Mouse (Mus musculus): ENCODE measurements around the gene Xcr1. TPM values are rescaled to one million over a fixed set of nuclear protein-coding genes. Genes with fewer than 3 reads are reported as not detected.

Xcr1 gene
- polyA plus RNA-seq, 1 experiment, result 0.20 TPM

- Histone ChIP-seq H3K4me1 (ENCODE audit: control insufficient read depth, insufficient read depth, low read length) (no peaks in the 10 kb centered on the region), H3K27me3 (ENCODE audit: control insufficient read depth, insufficient read depth, low read length) (no peaks in the 10 kb centered on the region), H3K27ac (ENCODE audit: control insufficient read depth, insufficient read depth, low read depth, low read length) (no peak overlapping the region), H3K4me3 (ENCODE audit: control insufficient read depth, low read depth, low read length) (no peak overlapping the region), H3K36me3 (ENCODE audit: control insufficient read depth, insufficient read depth, low read length) (peaks cover 1% of the 10 kb centered on the region)
- TF ChIP-seq POLR2A (IDR thresholded peaks at IDR 0.05; ENCODE audit: control insufficient read depth, low read depth, low read length), result no peak
- no peak for TF ChIP-seq CTCF (IDR thresholded peaks at IDR 0.05; ENCODE audit: control insufficient read depth, insufficient read depth, insufficient replicate concordance, low read depth, low read length)
These were observed 46.4 kb downstream of the Xcr1 start for GRCm38 (mm10) chr9:123815444-123815843.

- H3K4me1 ChIP-seq (ENCODE audit: control insufficient read depth, insufficient read depth, low read length), result no peaks in the 10 kb centered on the region
- TF ChIP-seq POLR2A (IDR thresholded peaks at IDR 0.05; ENCODE audit: control insufficient read depth, low read depth, low read length) (no peak), CTCF (IDR thresholded peaks at IDR 0.05; ENCODE audit: control insufficient read depth, insufficient read depth, insufficient replicate concordance, low read depth, low read length) (no peak)
- no peak overlapping the region for H3K27ac ChIP-seq (ENCODE audit: control insufficient read depth, insufficient read depth, low read depth, low read length)
- H3K27me3 ChIP-seq (ENCODE audit: control insufficient read depth, insufficient read depth, low read length), result no peaks in the 10 kb centered on the region
- no peak overlapping the region for H3K4me3 ChIP-seq (ENCODE audit: control insufficient read depth, low read depth, low read length)
- peaks cover 1% of the 10 kb centered on the region for H3K36me3 ChIP-seq (ENCODE audit: control insufficient read depth, insufficient read depth, low read length)
These were observed 47.0 kb downstream of the Xcr1 start for GRCm38 (mm10) chr9:123814821-123815220.

- Histone ChIP-seq H3K27me3 (ENCODE audit: control insufficient read depth, insufficient read depth, low read length) (no peaks in the 10 kb centered on the region), H3K4me3 (ENCODE audit: control insufficient read depth, low read depth, low read length) (no peak overlapping the region)
- TF ChIP-seq CTCF (IDR thresholded peaks at IDR 0.05; ENCODE audit: control insufficient read depth, insufficient read depth, insufficient replicate concordance, low read depth, low read length) (no peak), POLR2A (IDR thresholded peaks at IDR 0.05; ENCODE audit: control insufficient read depth, low read depth, low read length) (no peak)
These were observed 47.5 kb downstream of the Xcr1 start for GRCm38 (mm10) chr9:123814326-123814725.

GRCm38 (mm10) chr9:123811831-123812230 lies 50.0 kb downstream of the Xcr1 start:
- Histone ChIP-seq H3K4me3 (ENCODE audit: control insufficient read depth, low read depth, low read length) (no peak overlapping the region), H3K27ac (ENCODE audit: control insufficient read depth, insufficient read depth, low read depth, low read length) (no peak overlapping the region), H3K36me3 (ENCODE audit: control insufficient read depth, insufficient read depth, low read length) (peaks cover 1% of the 10 kb centered on the region; the same call in 1 of the 2 replicates), H3K4me1 (ENCODE audit: control insufficient read depth, insufficient read depth, low read length) (no peaks in the 10 kb centered on the region), H3K27me3 (ENCODE audit: control insufficient read depth, insufficient read depth, low read length) (no peaks in the 10 kb centered on the region)
- TF ChIP-seq CTCF (IDR thresholded peaks at IDR 0.05; ENCODE audit: control insufficient read depth, insufficient read depth, insufficient replicate concordance, low read depth, low read length) (no peak), POLR2A (IDR thresholded peaks at IDR 0.05; ENCODE audit: control insufficient read depth, low read depth, low read length) (no peak)

More at GRCm38 (mm10) chr9:123814326-123814725, 47.5 kb downstream of the Xcr1 start:
- Histone ChIP-seq H3K4me1 (ENCODE audit: control insufficient read depth, insufficient read depth, low read length) (no peaks in the 10 kb centered on the region), H3K27ac (ENCODE audit: control insufficient read depth, insufficient read depth, low read depth, low read length) (no peak overlapping the region), H3K36me3 (ENCODE audit: control insufficient read depth, insufficient read depth, low read length) (peaks cover 1% of the 10 kb centered on the region)

GRCm38 (mm10) chr9:123808583-123808982 lies 53.2 kb downstream of the Xcr1 start:
- TF ChIP-seq POLR2A (IDR thresholded peaks at IDR 0.05; ENCODE audit: control insufficient read depth, low read depth, low read length) (no peak), CTCF (IDR thresholded peaks at IDR 0.05; ENCODE audit: control insufficient read depth, insufficient read depth, insufficient replicate concordance, low read depth, low read length) (no peak)

GRCm38 (mm10) chr9:123806267-123806666 lies 55.6 kb downstream of the Xcr1 start, which contains the start of gene Cxcr6:
Gene Cxcr6, plus strand, starts transcription at chr9:123806475.
- no peak within 1 kb of the TSS for H3K4me3 ChIP-seq (ENCODE audit: control insufficient read depth, low read depth, low read length)
- no peaks in the 10 kb centered on the region for H3K27me3 ChIP-seq (ENCODE audit: control insufficient read depth, insufficient read depth, low read length)
- TF ChIP-seq CTCF (IDR thresholded peaks at IDR 0.05; ENCODE audit: control insufficient read depth, insufficient read depth, insufficient replicate concordance, low read depth, low read length), result no peak
- no peak for TF ChIP-seq POLR2A (IDR thresholded peaks at IDR 0.05; ENCODE audit: control insufficient read depth, low read depth, low read length)
- H3K27ac ChIP-seq (ENCODE audit: control insufficient read depth, insufficient read depth, low read depth, low read length), result no peak within 1 kb of the TSS
- peaks cover 1% of the 10 kb centered on the region; the same call in 1 of the 2 replicates for H3K36me3 ChIP-seq (ENCODE audit: control insufficient read depth, insufficient read depth, low read length)
- no peaks in the 10 kb centered on the region for H3K4me1 ChIP-seq (ENCODE audit: control insufficient read depth, insufficient read depth, low read length)

More at GRCm38 (mm10) chr9:123808583-123808982, 53.2 kb downstream of the Xcr1 start:
- Histone ChIP-seq H3K27me3 (ENCODE audit: control insufficient read depth, insufficient read depth, low read length) (no peaks in the 10 kb centered on the region), H3K36me3 (ENCODE audit: control insufficient read depth, insufficient read depth, low read length) (peaks cover 1% of the 10 kb centered on the region; the same call in 1 of the 2 replicates), H3K4me3 (ENCODE audit: control insufficient read depth, low read depth, low read length) (no peak overlapping the region), H3K27ac (ENCODE audit: control insufficient read depth, insufficient read depth, low read depth, low read length) (no peak overlapping the region), H3K4me1 (ENCODE audit: control insufficient read depth, insufficient read depth, low read length) (no peaks in the 10 kb centered on the region)

GRCm38 (mm10) chr9:123805241-123805640 lies 56.6 kb downstream of the Xcr1 start:
- H3K27me3 ChIP-seq (ENCODE audit: control insufficient read depth, insufficient read depth, low read length), result no peaks in the 10 kb centered on the region
- H3K4me3 ChIP-seq (ENCODE audit: control insufficient read depth, low read depth, low read length), result no peak overlapping the region
- no peaks in the 10 kb centered on the region for H3K4me1 ChIP-seq (ENCODE audit: control insufficient read depth, insufficient read depth, low read length)
- no peak overlapping the region for H3K27ac ChIP-seq (ENCODE audit: control insufficient read depth, insufficient read depth, low read depth, low read length)
- H3K36me3 ChIP-seq (ENCODE audit: control insufficient read depth, insufficient read depth, low read length), result no peaks in the 10 kb centered on the region; the same call in 1 of the 2 replicates
- TF ChIP-seq POLR2A (IDR thresholded peaks at IDR 0.05; ENCODE audit: control insufficient read depth, low read depth, low read length) (no peak), CTCF (IDR thresholded peaks at IDR 0.05; ENCODE audit: control insufficient read depth, insufficient read depth, insufficient replicate concordance, low read depth, low read length) (no peak)

All from testis, adult 2 months (tissue).